Mouse (Mus musculus) stomach, embryonic 14.5 days (tissue): ENCODE measurements around the gene Ccdc51. TPM values are rescaled to one million over a fixed set of nuclear protein-coding genes. Genes with fewer than 3 reads are reported as not detected.
A peak's percentile ranks its signal among the peaks of the same experiment; 100 is the strongest.

ENCODE experiments used
- ATAC-seq: fragments of 200-750 bp; cut with Nextera tagmentation; 2 replicates; pipeline ENCODE4 v1.8.0; 2017; ENCODE audit warnings: low read depth, moderate TSS enrichment; ENCODE audit not compliant: insufficient number of reproducible peaks, insufficient read depth, low FRiP score
- H3K27ac ChIP-seq: fragments of 300-500 bp; sonication (generic); 2 replicates; pipeline ENCODE4 v1.5.1; 2014; ENCODE audit warnings: mild to moderate bottlenecking, low read length, moderate library complexity, mixed read lengths
- H3K27me3 ChIP-seq: fragments of 300-500 bp; sonication (generic); 2 replicates; pipeline ENCODE4 v1.6.1; 2014; ENCODE audit warnings: low read length, control low read depth, mixed read lengths; ENCODE audit not compliant: control insufficient read depth, insufficient read depth
- H3K36me3 ChIP-seq: fragments of 300-500 bp; sonication (generic); 2 replicates; pipeline ENCODE4 v1.6.1; 2014; ENCODE audit warnings: mild to moderate bottlenecking, control low read depth, low read length, moderate library complexity, mixed read lengths; ENCODE audit not compliant: control insufficient read depth, insufficient read depth
- H3K4me1 ChIP-seq: fragments of 300-500 bp; sonication (generic); 2 replicates; pipeline ENCODE4 v1.6.1; 2014; ENCODE audit warnings: low read length, control low read depth, mixed read lengths; ENCODE audit not compliant: control insufficient read depth, insufficient read depth
- H3K4me2 ChIP-seq: fragments of 300-500 bp; sonication (generic); replicated peaks from 2 replicates; pipeline ENCODE4 v1.6.1; 2014; ENCODE audit warnings: low read depth, low read length, control low read depth
- H3K4me3 ChIP-seq: fragments of 300-500 bp; sonication (generic); 2 replicates; pipeline ENCODE4 v1.5.1; 2014; ENCODE audit warnings: low read depth, low read length, control low read depth
- H3K9ac ChIP-seq: fragments of 300-500 bp; sonication (generic); replicated peaks from 2 replicates; pipeline ENCODE4 v1.6.1; 2014; ENCODE audit warnings: low read depth, mild to moderate bottlenecking, control low read depth, low read length, moderate library complexity, mixed read lengths
- H3K9me3 ChIP-seq: fragments of 300-500 bp; sonication (generic); 2 replicates; pipeline ENCODE4 v1.6.1; 2016; ENCODE audit warnings: low read depth, low read length, control low read depth; ENCODE audit not compliant: control insufficient read depth
- WGBS: fragments of 180-500 bp; shearing (Covaris S2); extraction: QIAGEN DNeasy Blood & Tissue Kit; methylation state at CpG from one replicate; pipeline ENCODE4 v1.1.7; 2014; 5-methylcytosine and 5-hydroxymethylcytosine counted together
- polyA plus RNA-seq: library from polyadenylated mRNA; unstranded; fragments of >200 nt; fragmentation: Nextera tagmentation; extraction: Ambion mirVana; gene quantifications from 2 replicates; pipeline ENCODE4 v1.2.1, GENCODE M21; 2014

The Ccdc51 gene
- polyA plus RNA-seq, 1 experiment from 2014 or later, result 13.1 TPM

DNA sequence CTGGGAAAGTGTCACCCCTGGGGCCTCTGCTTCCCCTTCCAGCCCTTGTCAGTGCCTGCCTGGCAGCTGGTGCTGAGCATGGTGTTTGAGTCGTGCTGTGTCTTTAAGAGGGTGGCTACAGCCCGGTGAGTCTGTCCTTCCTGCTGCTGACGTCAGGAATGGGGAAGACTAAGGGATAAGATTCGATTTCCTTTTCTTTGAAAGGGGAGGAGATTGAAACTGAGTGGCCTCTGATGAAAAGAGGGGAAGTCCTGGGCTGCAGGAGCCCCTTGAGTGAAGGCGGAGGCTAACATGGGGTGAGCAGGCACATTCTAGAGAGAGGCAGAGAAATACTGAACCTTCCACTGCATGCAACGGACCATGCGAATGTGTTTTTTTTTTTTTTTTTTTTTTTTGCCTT, 27.6 kb upstream of the Ccdc51 start:
- no peak overlapping the region; the same call in 1 of the 2 replicates for H3K9ac ChIP-seq
- no peaks in the 10 kb centered on the region for H3K9me3 ChIP-seq
- H3K4me2 ChIP-seq, result peak overlapping the region; percentile 40
- peak overlapping the region; percentile 22 for H3K4me3 ChIP-seq
- peak; percentile 83 for ATAC-seq
- WGBS, result 6% methylated on average over 7 of the region's 7 CpGs
- peaks cover 10% of the 10 kb centered on the region; the same call in 1 of the 2 replicates for H3K4me1 ChIP-seq
- no peaks in the 10 kb centered on the region for H3K27me3 ChIP-seq
- H3K27ac ChIP-seq, result peak overlapping the region; percentile 75; the same call in 1 of the 2 replicates
- peaks cover 17% of the 10 kb centered on the region for H3K36me3 ChIP-seq

DNA sequence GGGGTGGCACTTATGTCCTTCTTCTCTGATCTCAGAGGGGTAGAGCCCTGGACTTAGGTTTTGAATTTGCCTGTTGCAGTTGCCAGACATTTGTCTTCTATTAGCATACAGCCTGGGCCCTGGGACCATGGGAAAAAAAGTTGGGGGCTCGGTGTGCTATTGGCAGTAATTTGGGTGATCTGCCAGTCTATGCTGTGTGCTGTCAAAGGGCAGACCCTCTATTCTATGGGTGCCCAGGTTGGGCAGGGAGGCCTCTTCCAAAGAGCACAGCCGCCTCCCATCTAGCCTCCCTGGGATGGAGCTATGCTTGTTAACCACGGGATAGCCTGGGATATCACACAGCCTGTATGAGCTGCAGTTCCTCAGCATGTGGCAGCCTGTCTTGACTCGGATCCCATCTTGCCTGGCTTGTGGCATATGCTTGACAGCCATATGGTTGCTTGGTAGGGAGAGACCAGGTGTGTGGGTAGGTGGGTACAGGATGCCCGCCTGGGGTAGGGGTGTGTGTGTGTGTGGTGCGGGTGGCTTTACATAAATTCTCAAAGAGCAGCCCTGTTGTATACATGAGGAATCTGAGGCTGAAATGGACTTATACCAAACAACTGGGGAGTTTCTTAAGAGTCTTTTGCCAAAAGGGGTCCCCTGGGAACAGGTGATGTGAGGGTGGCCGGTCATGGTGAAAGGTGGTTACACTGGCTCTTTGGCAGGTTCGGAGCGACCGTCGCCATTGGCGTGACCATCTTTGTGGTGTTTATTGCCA, 26.8 kb upstream of the Ccdc51 start:
- Histone ChIP-seq H3K4me1 (peaks cover 10% of the 10 kb centered on the region; the same call in 1 of the 2 replicates), H3K36me3 (peaks cover 18% of the 10 kb centered on the region), H3K27me3 (no peaks in the 10 kb centered on the region), H3K9ac (no peak overlapping the region; the same call in 1 of the 2 replicates), H3K4me2 (peak overlapping the region; percentile 40), H3K9me3 (no peaks in the 10 kb centered on the region), H3K4me3 (peak overlapping the region; percentile 22), H3K27ac (peak overlapping the region; percentile 75; the same call in 1 of the 2 replicates)
- ATAC-seq, result no peak
- 91% methylated on average over 12 of the region's 12 CpGs for WGBS

DNA sequence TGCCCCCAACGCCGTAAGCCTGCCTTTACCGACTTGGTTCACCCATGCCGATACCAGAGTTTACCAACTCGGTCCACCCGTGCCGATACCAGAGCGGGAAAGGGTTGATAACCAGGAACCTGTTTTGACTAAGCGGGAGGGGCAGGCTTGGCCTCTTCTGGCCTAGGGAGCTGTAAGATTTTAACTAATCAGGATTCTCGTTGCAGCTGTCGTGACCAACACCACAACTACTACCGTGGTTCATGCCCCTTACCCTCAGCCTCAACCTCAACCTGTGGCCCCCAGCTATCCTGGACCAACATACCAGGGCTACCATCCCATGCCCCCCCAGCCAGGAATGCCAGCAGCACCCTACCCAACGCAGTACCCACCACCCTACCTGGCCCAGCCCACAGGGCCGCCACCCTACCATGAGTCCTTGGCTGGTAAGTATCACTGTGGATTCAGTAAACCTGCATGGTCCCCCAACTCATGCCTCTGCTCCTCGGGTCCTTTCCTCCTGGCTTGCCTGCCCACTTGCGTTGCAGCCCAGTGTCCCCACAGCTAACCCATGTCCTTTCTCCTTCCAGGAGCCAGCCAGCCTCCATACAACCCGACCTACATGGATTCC, 26.1 kb upstream of the Ccdc51 start:
- Histone ChIP-seq H3K36me3 (peaks cover 23% of the 10 kb centered on the region), H3K4me1 (peaks cover 10% of the 10 kb centered on the region; the same call in 1 of the 2 replicates), H3K4me2 (no peak overlapping the region), H3K4me3 (no peak overlapping the region), H3K9ac (no peak overlapping the region), H3K9me3 (no peaks in the 10 kb centered on the region), H3K27ac (no peak overlapping the region), H3K27me3 (no peaks in the 10 kb centered on the region)
- no peak for ATAC-seq
- 91% methylated on average over 17 of the region's 17 CpGs for WGBS

DNA sequence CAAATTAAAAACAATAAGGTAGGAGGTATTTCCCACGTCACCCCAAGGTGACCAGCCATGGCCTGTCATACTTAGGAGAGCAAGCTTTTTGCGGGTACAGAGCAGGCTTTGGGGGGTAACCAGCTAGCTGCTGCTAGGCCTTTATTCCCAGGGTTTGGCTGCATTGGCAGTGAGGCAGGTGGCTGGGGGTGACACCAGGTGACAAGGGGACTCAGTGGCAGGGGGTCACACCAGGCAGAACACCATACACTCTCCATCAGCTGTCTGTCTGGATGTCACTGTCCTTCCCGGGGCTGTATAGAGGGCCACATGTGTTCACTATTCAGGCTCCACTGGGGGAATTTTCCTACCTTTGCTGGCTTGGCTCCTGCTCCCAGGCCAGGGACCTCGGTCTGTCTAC, 25.4 kb upstream of the Ccdc51 start:
- H3K9me3 ChIP-seq, result no peaks in the 10 kb centered on the region
- ATAC-seq, result no peak
- H3K27me3 ChIP-seq, result no peaks in the 10 kb centered on the region
- peaks cover 10% of the 10 kb centered on the region; the same call in 1 of the 2 replicates for H3K4me1 ChIP-seq
- peaks cover 23% of the 10 kb centered on the region for H3K36me3 ChIP-seq
- 83% methylated on average over 4 of the region's 4 CpGs for WGBS
- no peak overlapping the region for H3K27ac ChIP-seq
- no peak overlapping the region for H3K4me2 ChIP-seq
- H3K4me3 ChIP-seq, result no peak overlapping the region
- no peak overlapping the region for H3K9ac ChIP-seq

DNA sequence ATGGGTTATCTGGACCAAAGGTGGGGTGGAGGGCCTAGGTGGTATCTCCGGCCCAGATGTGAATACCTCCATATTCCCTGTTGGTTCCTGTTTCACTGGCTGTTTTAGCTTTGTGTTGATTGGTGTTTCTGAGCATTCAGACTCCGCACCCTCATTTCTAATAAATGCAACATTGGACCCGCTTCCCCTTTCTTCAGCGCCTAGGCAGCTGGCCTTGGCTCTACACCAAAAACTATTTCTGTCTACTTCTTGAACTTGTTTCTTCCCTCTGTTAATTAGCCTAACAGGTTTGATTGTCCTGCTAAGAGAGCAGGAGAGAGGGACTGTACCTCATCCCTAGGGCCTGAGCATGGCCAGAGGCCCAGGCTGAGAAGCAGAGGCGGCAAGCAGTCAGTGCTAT, 24.8 kb upstream of the Ccdc51 start:
- H3K27ac ChIP-seq, result no peak overlapping the region
- no peaks in the 10 kb centered on the region for H3K27me3 ChIP-seq
- ATAC-seq, result no peak
- no peaks in the 10 kb centered on the region for H3K9me3 ChIP-seq
- peaks cover 27% of the 10 kb centered on the region for H3K36me3 ChIP-seq
- WGBS, result 94% methylated on average over 5 of the region's 5 CpGs
- peaks cover 10% of the 10 kb centered on the region; the same call in 1 of the 2 replicates for H3K4me1 ChIP-seq
- no peak overlapping the region for H3K9ac ChIP-seq
- H3K4me2 ChIP-seq, result no peak overlapping the region
- no peak overlapping the region for H3K4me3 ChIP-seq

DNA sequence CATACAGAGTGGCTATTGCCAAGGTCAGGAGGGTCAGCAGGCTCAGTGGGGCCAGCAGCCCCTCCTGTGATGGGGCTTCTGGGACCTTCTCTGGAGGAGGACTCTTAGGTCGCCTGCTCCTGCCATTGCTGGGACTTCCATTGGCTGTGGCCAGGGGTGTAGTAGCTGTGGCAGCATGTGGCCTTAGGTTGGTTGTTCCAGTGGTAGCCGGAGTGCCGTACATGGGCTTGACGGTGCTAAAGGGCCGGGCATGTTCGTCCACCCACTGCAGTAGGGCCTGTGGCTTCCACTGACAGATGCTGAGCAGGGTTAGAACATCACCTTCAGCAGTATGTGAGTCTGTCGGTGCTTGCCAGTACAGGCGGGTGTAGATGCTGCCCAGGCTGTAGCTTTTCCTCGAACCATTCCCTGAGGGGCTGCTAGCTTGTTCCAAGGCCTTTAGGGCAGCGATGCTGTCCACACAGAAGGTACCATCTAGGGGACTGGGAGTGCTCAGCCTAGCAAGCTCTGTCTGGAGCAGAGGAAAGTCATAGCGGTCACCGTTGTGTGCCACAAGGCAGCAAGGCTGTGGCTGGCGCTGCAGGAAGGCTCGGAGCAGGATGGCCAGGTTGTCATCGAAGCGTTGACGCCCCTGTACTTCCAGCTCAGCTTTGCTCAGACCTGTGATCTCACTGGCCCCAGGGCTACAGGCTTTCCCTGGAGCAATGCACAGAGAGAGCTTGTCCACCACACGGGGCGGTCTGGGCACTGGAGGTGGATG, 24.1 kb upstream of the Ccdc51 start:
- ATAC-seq, result no peak

DNA sequence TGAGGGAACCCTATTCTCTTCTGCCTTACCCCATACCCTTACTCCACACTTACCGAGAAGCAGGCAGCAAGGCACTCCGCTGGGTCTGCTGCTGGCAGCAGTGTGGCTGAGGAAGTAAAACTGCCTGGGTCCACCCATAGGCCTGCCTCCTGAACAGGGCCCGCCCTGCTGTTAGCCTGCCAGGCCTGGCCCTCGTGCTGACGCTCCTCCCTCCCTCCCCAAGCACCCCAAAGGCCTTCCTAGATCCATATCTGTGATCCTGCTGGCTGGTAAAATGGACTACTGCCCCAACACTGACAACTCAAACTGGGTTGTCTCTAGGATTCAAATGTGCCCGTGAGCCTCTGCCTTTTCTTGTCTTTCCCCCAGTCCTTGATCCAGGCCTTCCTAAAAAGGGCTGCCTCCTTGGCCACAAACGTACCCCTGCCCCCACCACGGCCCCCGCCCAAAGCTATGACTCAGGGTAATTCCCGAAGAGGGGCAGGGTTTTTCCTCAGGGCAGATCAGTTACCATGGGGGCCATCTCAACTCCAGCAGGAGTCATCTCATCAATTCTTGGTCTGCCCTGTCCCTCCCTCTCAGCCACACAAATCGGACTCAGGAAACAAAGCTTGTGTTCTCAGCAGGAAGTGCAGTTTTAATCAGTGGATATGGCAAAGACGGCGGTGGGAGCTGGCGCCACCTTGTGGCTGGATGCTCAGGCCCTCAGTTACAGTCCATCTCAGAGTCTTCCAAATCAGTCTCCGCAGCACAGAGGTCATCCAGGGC, 23.0 kb upstream of the Ccdc51 start, which contains the start of gene Trex1:
TSS of gene Trex1 (minus strand) at position 599 of the 768 bp plus-strand sequence.
- ATAC-seq, result peak; percentile 86
- peak within 1 kb of the TSS; percentile 33 for H3K9ac ChIP-seq
- peaks cover 10% of the 10 kb centered on the region; the same call in 1 of the 2 replicates for H3K4me1 ChIP-seq
- peak within 1 kb of the TSS; percentile 26 for H3K4me3 ChIP-seq
- H3K27ac ChIP-seq, result peak within 1 kb of the TSS; percentile 81
- peaks cover 40% of the 10 kb centered on the region for H3K36me3 ChIP-seq
- H3K4me2 ChIP-seq, result peak within 1 kb of the TSS; percentile 58
- H3K27me3 ChIP-seq, result no peaks in the 10 kb centered on the region
- WGBS, result 18% methylated on average over 15 of the region's 15 CpGs
- no peaks in the 10 kb centered on the region for H3K9me3 ChIP-seq

More for the DNA sequence above, 24.1 kb upstream of the Ccdc51 start:
- peaks cover 10% of the 10 kb centered on the region; the same call in 1 of the 2 replicates for H3K4me1 ChIP-seq
- H3K36me3 ChIP-seq, result peaks cover 32% of the 10 kb centered on the region
- no peaks in the 10 kb centered on the region for H3K27me3 ChIP-seq
- H3K4me2 ChIP-seq, result no peak overlapping the region
- H3K4me3 ChIP-seq, result 0 out of 2 replicates have a peak overlapping the region, but pooled peaks have one; percentile 26
- no peak overlapping the region for H3K9ac ChIP-seq
- WGBS, result 92% methylated on average over 19 of the region's 19 CpGs
- peak overlapping the region; percentile 67; the same call in 1 of the 2 replicates for H3K27ac ChIP-seq
- H3K9me3 ChIP-seq, result no peaks in the 10 kb centered on the region
